Mouse (Mus musculus): ENCODE data around the gene Mid1. TPM values are rescaled to one million over a fixed set of nuclear protein-coding genes. Genes with fewer than 3 reads are reported as not detected.
A peak's percentile ranks its signal among the peaks of the same experiment; 100 is the strongest.
"Not testable (repeated sequence)": the region's sequence is repeated elsewhere in the genome, so short reads cannot be mapped to it uniquely, and the experiment has no call there.

The Mid1 gene
- polyA plus RNA-seq, 1 experiment = 54.0 TPM

GRCm38 (mm10) chrX:170004793-170005192 lies 319.8 kb downstream of the Mid1 start:
- H3K27me3 ChIP-seq (ENCODE audit: control insufficient read depth, insufficient read depth, insufficient read length); H3K4me2 ChIP-seq (ENCODE audit: low read depth); H3K4me3 ChIP-seq; H3K79me2 ChIP-seq (ENCODE audit: control insufficient read depth, insufficient read depth); H3ac ChIP-seq (ENCODE audit: control insufficient read depth, insufficient read length); H3K36me3 ChIP-seq (ENCODE audit: control insufficient read depth, insufficient read depth): not testable (repeated sequence)

GRCm38 (mm10) chrX:170005194-170005593 lies 320.2 kb downstream of the Mid1 start:
- H3K79me2 ChIP-seq (ENCODE audit: control insufficient read depth, insufficient read depth); H3K4me2 ChIP-seq (ENCODE audit: low read depth); H3ac ChIP-seq (ENCODE audit: control insufficient read depth, insufficient read length); H3K36me3 ChIP-seq (ENCODE audit: control insufficient read depth, insufficient read depth); H3K4me3 ChIP-seq; H3K27me3 ChIP-seq (ENCODE audit: control insufficient read depth, insufficient read depth, insufficient read length): not testable (repeated sequence)

- not testable (repeated sequence) for H3K36me3 ChIP-seq (ENCODE audit: control insufficient read depth, insufficient read depth); H3K4me3 ChIP-seq; H3K4me2 ChIP-seq (ENCODE audit: low read depth); H3ac ChIP-seq (ENCODE audit: control insufficient read depth, insufficient read length); H3K27me3 ChIP-seq (ENCODE audit: control insufficient read depth, insufficient read depth, insufficient read length); H3K79me2 ChIP-seq (ENCODE audit: control insufficient read depth, insufficient read depth)
These were observed 320.8 kb downstream of the Mid1 start for GRCm38 (mm10) chrX:170005695-170006297.

- H3K79me2 ChIP-seq (ENCODE audit: control insufficient read depth, insufficient read depth); H3K4me3 ChIP-seq; H3ac ChIP-seq (ENCODE audit: control insufficient read depth, insufficient read length); H3K4me2 ChIP-seq (ENCODE audit: low read depth); H3K27me3 ChIP-seq (ENCODE audit: control insufficient read depth, insufficient read depth, insufficient read length); H3K36me3 ChIP-seq (ENCODE audit: control insufficient read depth, insufficient read depth): not testable (repeated sequence)
These were observed 321.8 kb downstream of the Mid1 start for GRCm38 (mm10) chrX:170006694-170007247.

GRCm38 (mm10) chrX:170007375-170008178 lies 322.6 kb downstream of the Mid1 start:
- H3K4me2 ChIP-seq (ENCODE audit: low read depth); H3K79me2 ChIP-seq (ENCODE audit: control insufficient read depth, insufficient read depth); H3K36me3 ChIP-seq (ENCODE audit: control insufficient read depth, insufficient read depth); H3ac ChIP-seq (ENCODE audit: control insufficient read depth, insufficient read length); H3K27me3 ChIP-seq (ENCODE audit: control insufficient read depth, insufficient read depth, insufficient read length); H3K4me3 ChIP-seq: not testable (repeated sequence)

GRCm38 (mm10) chrX:170008179-170008467 lies 323.1 kb downstream of the Mid1 start:
- not testable (repeated sequence) for H3K4me3 ChIP-seq; H3K27me3 ChIP-seq (ENCODE audit: control insufficient read depth, insufficient read depth, insufficient read length); H3K4me2 ChIP-seq (ENCODE audit: low read depth); H3ac ChIP-seq (ENCODE audit: control insufficient read depth, insufficient read length); H3K79me2 ChIP-seq (ENCODE audit: control insufficient read depth, insufficient read depth); H3K36me3 ChIP-seq (ENCODE audit: control insufficient read depth, insufficient read depth)

GRCm38 (mm10) chrX:170008584-170008983 lies 323.6 kb downstream of the Mid1 start:
- peak overlapping the region; percentile 1 for H3ac ChIP-seq (ENCODE audit: control insufficient read depth, insufficient read length)
- H3K27me3 ChIP-seq (ENCODE audit: control insufficient read depth, insufficient read depth, insufficient read length); H3K36me3 ChIP-seq (ENCODE audit: control insufficient read depth, insufficient read depth); H3K4me2 ChIP-seq (ENCODE audit: low read depth); H3K79me2 ChIP-seq (ENCODE audit: control insufficient read depth, insufficient read depth); H3K4me3 ChIP-seq: not testable (repeated sequence)

- H3K4me3 ChIP-seq = peak within 1 kb of the TSS; percentile 24
- peak within 1 kb of the TSS; percentile 1 for H3ac ChIP-seq (ENCODE audit: control insufficient read depth, insufficient read length)
- TF ChIP-seq E2F4 (IDR thresholded peaks at IDR 0.05; ENCODE audit: insufficient read depth) = peak; percentile 8
- not testable (repeated sequence) for H3K79me2 ChIP-seq (ENCODE audit: control insufficient read depth, insufficient read depth); H3K36me3 ChIP-seq (ENCODE audit: control insufficient read depth, insufficient read depth); H3K27me3 ChIP-seq (ENCODE audit: control insufficient read depth, insufficient read depth, insufficient read length)
- peak within 1 kb of the TSS; percentile 4 for H3K4me2 ChIP-seq (ENCODE audit: low read depth)
These were observed 324.2 kb downstream of the Mid1 start, which contains the start of gene Gm21887 for GRCm38 (mm10) chrX:170009016-170009750. TSS of gene Gm21887 (plus strand) at chrX:170009659.

GRCm38 (mm10) chrX:170009801-170010221 lies 324.8 kb downstream of the Mid1 start:
- Histone ChIP-seq H3K4me3 (peak overlapping the region; percentile 24), H3K4me2 (ENCODE audit: low read depth) (peak overlapping the region; percentile 4), H3ac (ENCODE audit: control insufficient read depth, insufficient read length) (peak overlapping the region; percentile 1)
- not testable (repeated sequence) for H3K27me3 ChIP-seq (ENCODE audit: control insufficient read depth, insufficient read depth, insufficient read length); H3K79me2 ChIP-seq (ENCODE audit: control insufficient read depth, insufficient read depth); H3K36me3 ChIP-seq (ENCODE audit: control insufficient read depth, insufficient read depth)
- TF ChIP-seq E2F4 (IDR thresholded peaks at IDR 0.05; ENCODE audit: insufficient read depth) = peak; percentile 75

- not testable (repeated sequence) for H3K4me3 ChIP-seq; H3K36me3 ChIP-seq (ENCODE audit: control insufficient read depth, insufficient read depth); H3K27me3 ChIP-seq (ENCODE audit: control insufficient read depth, insufficient read depth, insufficient read length); H3ac ChIP-seq (ENCODE audit: control insufficient read depth, insufficient read length); H3K79me2 ChIP-seq (ENCODE audit: control insufficient read depth, insufficient read depth)
- peak overlapping the region; percentile 55 for H3K4me2 ChIP-seq (ENCODE audit: low read depth)
These were observed 325.9 kb downstream of the Mid1 start for GRCm38 (mm10) chrX:170010581-170011528.

GRCm38 (mm10) chrX:170011529-170011879 lies 326.5 kb downstream of the Mid1 start:
- not testable (repeated sequence) for H3K4me3 ChIP-seq; H3K79me2 ChIP-seq (ENCODE audit: control insufficient read depth, insufficient read depth); H3K4me2 ChIP-seq (ENCODE audit: low read depth)

More at GRCm38 (mm10) chrX:170011529-170011879, 326.5 kb downstream of the Mid1 start:
- not testable (repeated sequence) for H3ac ChIP-seq (ENCODE audit: control insufficient read depth, insufficient read length); H3K27me3 ChIP-seq (ENCODE audit: control insufficient read depth, insufficient read depth, insufficient read length); H3K36me3 ChIP-seq (ENCODE audit: control insufficient read depth, insufficient read depth)

Data from myocyte (in vitro differentiated cells).